Mouse (Mus musculus): ENCODE results near the gene Cxcr5. TPM values are rescaled to one million over a fixed set of nuclear protein-coding genes. Genes with fewer than 3 reads are reported as not detected.

Gene Cxcr5
- total RNA-seq, 2 experiments from 2014 or later: not detected

- TF ChIP-seq CTCF (conservative IDR thresholded peaks at IDR 0.05): no peak
- no peak for DNase-seq (ENCODE audit: low spot score in 2 of 2)
- no peak overlapping the region for H3K4me3 ChIP-seq
- H3K27ac ChIP-seq: no peak overlapping the region
Observed at GRCm38 (mm10) chr9:44597742-44598141, 36.1 kb upstream of the Cxcr5 start.

GRCm38 (mm10) chr9:44595537-44595930, 33.9 kb upstream of the Cxcr5 start:
- Histone ChIP-seq H3K27ac (no peak overlapping the region), H3K4me3 (no peak overlapping the region)
- DNase-seq (ENCODE audit: low spot score in 2 of 2): no peak
- TF ChIP-seq CTCF (conservative IDR thresholded peaks at IDR 0.05): no peak

DNA sequence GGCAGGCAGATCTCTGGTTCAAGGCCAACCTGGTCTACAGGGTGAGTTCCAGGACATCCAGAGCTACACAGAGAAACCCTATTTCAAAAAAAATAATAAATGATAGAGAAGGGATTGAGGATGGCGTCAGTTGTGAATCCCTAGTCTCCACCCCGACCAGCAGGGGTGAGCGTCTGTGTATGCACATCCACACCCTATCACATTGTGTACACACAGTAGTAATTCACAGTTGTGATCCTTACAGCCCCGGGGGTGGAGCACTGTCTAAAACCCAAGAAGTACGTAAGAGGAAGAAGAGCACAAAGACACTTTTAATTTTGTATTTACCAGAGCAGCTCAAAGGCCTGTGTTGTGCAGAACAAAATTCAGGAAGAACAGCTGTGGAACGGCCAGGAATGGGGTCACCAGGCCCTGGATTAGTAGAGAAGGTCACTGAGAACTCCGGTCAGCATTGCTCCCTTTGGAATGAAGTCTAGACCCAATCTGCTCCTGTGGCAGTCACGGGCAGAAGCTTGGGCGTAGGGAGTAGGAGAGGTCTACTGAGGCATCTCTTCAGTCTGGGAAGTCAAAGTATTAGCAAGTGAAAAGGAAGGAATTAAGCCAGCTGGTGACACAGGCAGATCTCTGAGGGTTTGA, 33.3 kb upstream of the Cxcr5 start:
- no peak for DNase-seq (ENCODE audit: low spot score in 2 of 2)
- TF ChIP-seq CTCF (conservative IDR thresholded peaks at IDR 0.05): no peak
- H3K4me3 ChIP-seq: no peak overlapping the region
- H3K27ac ChIP-seq: no peak overlapping the region

- no peak for DNase-seq (ENCODE audit: low spot score in 2 of 2)
- TF ChIP-seq CTCF (conservative IDR thresholded peaks at IDR 0.05): no peak
- Histone ChIP-seq H3K27ac (no peak overlapping the region), H3K4me3 (no peak overlapping the region)
Observed at GRCm38 (mm10) chr9:44593886-44594285, 32.2 kb upstream of the Cxcr5 start.

- DNase-seq (ENCODE audit: low spot score in 2 of 2): no peak
- no peak overlapping the region for H3K4me3 ChIP-seq
Observed at GRCm38 (mm10) chr9:44593221-44593620, 31.5 kb upstream of the Cxcr5 start.

DNA sequence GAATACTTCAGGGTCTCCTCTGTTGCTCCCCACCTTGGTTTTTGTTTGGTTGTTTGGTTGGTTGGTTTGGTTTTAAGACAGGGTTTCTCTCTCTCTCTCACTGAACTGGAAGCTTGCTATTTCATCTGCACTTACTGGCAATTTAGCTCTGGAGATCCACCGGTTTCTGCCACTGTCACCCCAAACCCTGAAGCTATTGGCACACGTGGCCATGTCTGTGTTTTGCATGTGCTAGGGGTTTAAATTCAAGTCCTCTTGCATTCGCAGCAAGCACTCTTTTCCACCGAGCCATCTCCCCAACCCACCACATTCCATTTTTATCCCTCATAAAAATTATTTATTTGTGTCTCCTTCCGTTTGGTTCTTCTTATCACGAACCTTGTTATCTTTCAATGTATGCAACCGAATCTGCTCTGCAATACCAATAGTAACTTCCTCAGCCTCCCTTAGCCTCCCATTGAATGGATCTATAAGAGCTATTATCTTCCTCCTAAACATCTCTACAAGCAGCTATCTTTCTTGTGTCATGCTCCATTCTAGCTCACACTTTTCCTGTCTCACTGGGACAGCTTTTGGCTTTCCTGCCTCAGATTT, 30.0 kb upstream of the Cxcr5 start:
- Histone ChIP-seq H3K27ac (no peak overlapping the region), H3K4me3 (no peak overlapping the region)
- TF ChIP-seq CTCF (conservative IDR thresholded peaks at IDR 0.05): no peak
- no peak for DNase-seq (ENCODE audit: low spot score in 2 of 2)

More at GRCm38 (mm10) chr9:44593221-44593620, 31.5 kb upstream of the Cxcr5 start:
- no peak for TF ChIP-seq CTCF (conservative IDR thresholded peaks at IDR 0.05)
- no peak overlapping the region for H3K27ac ChIP-seq

GRCm38 (mm10) chr9:44590969-44591368, 29.3 kb upstream of the Cxcr5 start:
- H3K4me3 ChIP-seq: no peak overlapping the region
- DNase-seq (ENCODE audit: low spot score in 2 of 2): no peak
- no peak for TF ChIP-seq CTCF (conservative IDR thresholded peaks at IDR 0.05)
- H3K27ac ChIP-seq: no peak overlapping the region

DNA sequence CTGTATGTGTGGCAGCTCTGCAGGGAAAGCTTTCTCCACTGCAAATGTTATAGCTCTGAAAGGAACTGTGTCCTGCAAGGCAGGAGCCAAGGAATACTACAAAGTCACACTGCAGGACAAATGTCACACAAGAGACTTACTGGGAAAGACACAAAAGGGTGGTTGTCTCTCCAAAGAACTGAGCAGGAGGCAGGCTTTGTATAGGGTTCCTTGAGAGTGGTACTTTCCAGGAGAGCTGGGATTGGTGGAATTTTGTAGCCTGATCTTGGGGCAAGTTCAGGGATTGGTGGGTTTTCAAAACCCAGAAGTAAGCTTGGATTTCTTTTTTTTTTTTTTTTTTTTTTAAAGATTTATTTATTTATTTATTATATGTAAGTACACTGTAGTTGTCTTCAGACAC, 27.4 kb upstream of the Cxcr5 start:
- Histone ChIP-seq H3K4me3 (no peak overlapping the region), H3K27ac (no peak overlapping the region)
- DNase-seq (ENCODE audit: low spot score in 2 of 2): no peak
- no peak for TF ChIP-seq CTCF (conservative IDR thresholded peaks at IDR 0.05)

DNA sequence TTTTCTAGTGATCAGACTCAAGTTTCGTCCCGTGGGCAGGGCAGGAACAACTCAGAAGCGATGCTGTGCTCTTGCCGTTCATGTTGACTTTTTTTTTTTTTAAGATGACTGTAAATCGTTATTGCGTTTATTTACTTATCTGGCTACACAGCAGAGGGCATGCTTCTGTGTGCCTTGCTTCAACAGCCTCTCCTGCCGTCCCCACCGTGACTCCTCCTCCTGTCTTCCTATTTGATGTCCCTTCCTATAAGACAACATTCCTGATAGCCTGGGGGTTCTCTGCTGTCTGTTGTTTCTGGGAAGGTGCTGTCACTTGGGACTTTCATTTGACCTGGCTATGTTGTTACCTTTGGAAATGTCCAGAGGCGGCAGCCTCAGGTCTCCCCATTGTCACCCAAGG, 26.9 kb upstream of the Cxcr5 start:
- no peak overlapping the region for H3K27ac ChIP-seq
- DNase-seq (ENCODE audit: low spot score in 2 of 2): no peak
- TF ChIP-seq CTCF (conservative IDR thresholded peaks at IDR 0.05): no peak
- no peak overlapping the region for H3K4me3 ChIP-seq

GRCm38 (mm10) chr9:44587262-44588160, 25.8 kb upstream of the Cxcr5 start:
- TF ChIP-seq CTCF (conservative IDR thresholded peaks at IDR 0.05): no peak
- Histone ChIP-seq H3K4me3 (no peak overlapping the region), H3K27ac (no peak overlapping the region)
- no peak for DNase-seq (ENCODE audit: low spot score in 2 of 2)

- no peak overlapping the region for H3K4me3 ChIP-seq
- no peak for DNase-seq (ENCODE audit: low spot score in 2 of 2)
- TF ChIP-seq CTCF (conservative IDR thresholded peaks at IDR 0.05): no peak
- H3K27ac ChIP-seq: no peak overlapping the region
Observed at GRCm38 (mm10) chr9:44586640-44587261, 25.1 kb upstream of the Cxcr5 start.

GRCm38 (mm10) chr9:44582390-44582789, 20.7 kb upstream of the Cxcr5 start:
- Histone ChIP-seq H3K4me3 (no peak overlapping the region), H3K27ac (no peak overlapping the region)
- TF ChIP-seq CTCF (conservative IDR thresholded peaks at IDR 0.05): no peak
- DNase-seq (ENCODE audit: low spot score in 2 of 2): no peak

- no peak for TF ChIP-seq CTCF (conservative IDR thresholded peaks at IDR 0.05)
- no peak overlapping the region for H3K27ac ChIP-seq
- H3K4me3 ChIP-seq: no peak overlapping the region
Observed at GRCm38 (mm10) chr9:44581423-44581822, 19.7 kb upstream of the Cxcr5 start.

More at GRCm38 (mm10) chr9:44581423-44581822, 19.7 kb upstream of the Cxcr5 start:
- DNase-seq (ENCODE audit: low spot score in 2 of 2): no peak
